Mouse (Mus musculus) forebrain, embryonic 16.5 days (tissue): ENCODE measurements around the gene Fstl4. TPM values are rescaled to one million over a fixed set of nuclear protein-coding genes. Genes with fewer than 3 reads are reported as not detected.

ENCODE experiments used
- ATAC-seq: fragments of 200-750 bp; cut with Nextera tagmentation; 2 replicates; pipeline ENCODE4 v1.8.0; 2017; ENCODE audit warnings: mild to moderate bottlenecking, moderate library complexity
- H3K27ac ChIP-seq: fragments of 300-500 bp; sonication (generic); 2 replicates; pipeline ENCODE4 v1.5.1; 2014; ENCODE audit warnings: low read length, control low read depth
- H3K27me3 ChIP-seq: fragments of 300-500 bp; sonication (generic); replicated peaks from 2 replicates; pipeline ENCODE4 v1.6.1; 2014; ENCODE audit warnings: low read length; ENCODE audit not compliant: control insufficient read depth, insufficient read depth
- H3K36me3 ChIP-seq: fragments of 300-500 bp; sonication (generic); 2 replicates; pipeline ENCODE4 v1.6.1; 2014; ENCODE audit not compliant: control insufficient read depth, insufficient read depth
- H3K4me1 ChIP-seq: fragments of 300-500 bp; sonication (generic); replicated peaks from 2 replicates; pipeline ENCODE4 v1.6.1; 2014; ENCODE audit warnings: low read length; ENCODE audit not compliant: control insufficient read depth, insufficient read depth
- H3K4me2 ChIP-seq: fragments of 300-500 bp; sonication (generic); 2 replicates; pipeline ENCODE4 v1.6.1; 2014; ENCODE audit warnings: mild to moderate bottlenecking, low read length, control low read depth
- H3K4me3 ChIP-seq: fragments of 300-500 bp; sonication (generic); replicated peaks from 2 replicates; pipeline ENCODE4 v1.5.1; 2014; ENCODE audit warnings: mild to moderate bottlenecking, low read length, control low read depth
- H3K9ac ChIP-seq: fragments of 300-500 bp; sonication (generic); replicated peaks from 2 replicates; pipeline ENCODE4 v1.6.1; 2014; ENCODE audit warnings: low read depth, low read length, control low read depth
- H3K9me3 ChIP-seq: fragments of 300-500 bp; sonication (generic); 2 replicates; pipeline ENCODE4 v1.6.1; 2016; ENCODE audit warnings: low read length; ENCODE audit not compliant: control insufficient read depth
- WGBS: fragments of 180-500 bp; shearing (Covaris S2); extraction: QIAGEN DNeasy Blood & Tissue Kit; methylation state at CpG from one replicate; pipeline ENCODE4 v1.1.7; 2014; 5-methylcytosine and 5-hydroxymethylcytosine counted together
- polyA plus RNA-seq: library from polyadenylated mRNA; unstranded; fragments of >200 nt; fragmentation: Nextera tagmentation; extraction: Ambion mirVana; gene quantifications from 2 replicates; pipeline ENCODE4 v1.2.1, GENCODE M21; 2015

The Fstl4 gene
- polyA plus RNA-seq, 1 experiment from 2014 or later: 6.4 TPM

DNA sequence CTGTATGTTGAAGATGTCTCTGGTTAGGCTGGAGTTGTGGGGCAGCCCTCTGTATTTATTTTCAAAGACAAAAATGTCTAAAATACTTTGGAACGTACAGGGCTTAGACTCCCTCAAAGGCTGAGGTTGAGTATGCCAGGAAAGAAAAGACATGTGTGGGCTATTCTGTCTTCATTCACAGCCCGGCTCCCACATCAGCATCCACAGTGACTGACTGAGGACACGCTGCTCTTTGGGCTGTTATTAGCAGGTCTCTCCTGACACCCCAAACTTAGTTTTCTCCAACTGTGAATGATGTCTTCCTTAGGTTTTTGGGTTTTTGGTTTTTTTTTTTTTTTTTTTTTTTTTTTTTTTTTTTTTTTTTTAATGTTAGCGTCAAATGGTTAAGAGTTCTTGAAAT lies 51.6 kb downstream of the Fstl4 start:
- Histone ChIP-seq H3K27ac (no peak overlapping the region), H3K9ac (no peak overlapping the region), H3K4me3 (no peak overlapping the region), H3K4me1 (no peaks in the 10 kb centered on the region), H3K36me3 (no peaks in the 10 kb centered on the region), H3K4me2 (no peak overlapping the region), H3K9me3 (no peaks in the 10 kb centered on the region), H3K27me3 (no peaks in the 10 kb centered on the region)
- ATAC-seq: no peak
- 75% methylated on average over 4 of the region's 4 CpGs for WGBS

- no peak overlapping the region for H3K4me3 ChIP-seq
- no peaks in the 10 kb centered on the region for H3K4me1 ChIP-seq
- WGBS: 7% methylated on average over 2 of the region's 2 CpGs
- H3K27me3 ChIP-seq: no peaks in the 10 kb centered on the region
- no peak for ATAC-seq
- H3K27ac ChIP-seq: no peak overlapping the region
- no peak overlapping the region for H3K9ac ChIP-seq
- H3K4me2 ChIP-seq: no peak overlapping the region
- H3K36me3 ChIP-seq: no peaks in the 10 kb centered on the region
- H3K9me3 ChIP-seq: no peaks in the 10 kb centered on the region
Measured at GRCm38 (mm10) chr11:52820336-52820905, 56.0 kb downstream of the Fstl4 start.

GRCm38 (mm10) chr11:52826591-52826990 lies 62.2 kb downstream of the Fstl4 start:
- Histone ChIP-seq H3K4me2 (no peak overlapping the region), H3K27ac (no peak overlapping the region), H3K9me3 (no peaks in the 10 kb centered on the region), H3K9ac (no peak overlapping the region), H3K27me3 (no peaks in the 10 kb centered on the region), H3K4me3 (no peak overlapping the region), H3K36me3 (no peaks in the 10 kb centered on the region), H3K4me1 (no peaks in the 10 kb centered on the region)
- WGBS: 91% methylated on average over 2 of the region's 2 CpGs
- no peak for ATAC-seq

GRCm38 (mm10) chr11:52831631-52832310 lies 67.3 kb downstream of the Fstl4 start:
- no peak overlapping the region for H3K27ac ChIP-seq
- no peak overlapping the region for H3K4me2 ChIP-seq
- no peaks in the 10 kb centered on the region for H3K36me3 ChIP-seq
- no peaks in the 10 kb centered on the region for H3K9me3 ChIP-seq
- no peak overlapping the region for H3K4me3 ChIP-seq
- WGBS: 30% methylated on average over 12 of the region's 12 CpGs
- no peaks in the 10 kb centered on the region for H3K4me1 ChIP-seq
- ATAC-seq: no peak
- H3K9ac ChIP-seq: no peak overlapping the region
- H3K27me3 ChIP-seq: no peaks in the 10 kb centered on the region

GRCm38 (mm10) chr11:52832311-52832675 lies 67.9 kb downstream of the Fstl4 start:
- 81% methylated on average over 1 of the region's 1 CpGs for WGBS

GRCm38 (mm10) chr11:52848691-52849090 lies 84.3 kb downstream of the Fstl4 start:
- H3K4me2 ChIP-seq: no peak overlapping the region
- H3K36me3 ChIP-seq: no peaks in the 10 kb centered on the region
- H3K9me3 ChIP-seq: no peaks in the 10 kb centered on the region
- WGBS: 83% methylated on average over 2 of the region's 2 CpGs
- no peak overlapping the region for H3K9ac ChIP-seq
- H3K27ac ChIP-seq: no peak overlapping the region
- ATAC-seq: no peak
- no peaks in the 10 kb centered on the region for H3K4me1 ChIP-seq
- H3K4me3 ChIP-seq: no peak overlapping the region
- H3K27me3 ChIP-seq: no peaks in the 10 kb centered on the region

More at GRCm38 (mm10) chr11:52832311-52832675, 67.9 kb downstream of the Fstl4 start:
- no peak for ATAC-seq
- H3K4me2 ChIP-seq: no peak overlapping the region
- H3K27me3 ChIP-seq: no peaks in the 10 kb centered on the region
- no peak overlapping the region for H3K4me3 ChIP-seq
- H3K36me3 ChIP-seq: no peaks in the 10 kb centered on the region
- H3K9me3 ChIP-seq: no peaks in the 10 kb centered on the region
- no peak overlapping the region for H3K9ac ChIP-seq
- no peak overlapping the region for H3K27ac ChIP-seq
- no peaks in the 10 kb centered on the region for H3K4me1 ChIP-seq

GRCm38 (mm10) chr11:52850071-52850470 lies 85.6 kb downstream of the Fstl4 start:
- H3K27me3 ChIP-seq: no peaks in the 10 kb centered on the region
- H3K9me3 ChIP-seq: no peaks in the 10 kb centered on the region
- H3K4me2 ChIP-seq: no peak overlapping the region
- H3K4me1 ChIP-seq: no peaks in the 10 kb centered on the region
- no peak for ATAC-seq
- no peak overlapping the region for H3K9ac ChIP-seq
- 87% methylated on average over 3 of the region's 3 CpGs for WGBS
- H3K27ac ChIP-seq: no peak overlapping the region
- H3K4me3 ChIP-seq: no peak overlapping the region
- no peaks in the 10 kb centered on the region for H3K36me3 ChIP-seq

DNA sequence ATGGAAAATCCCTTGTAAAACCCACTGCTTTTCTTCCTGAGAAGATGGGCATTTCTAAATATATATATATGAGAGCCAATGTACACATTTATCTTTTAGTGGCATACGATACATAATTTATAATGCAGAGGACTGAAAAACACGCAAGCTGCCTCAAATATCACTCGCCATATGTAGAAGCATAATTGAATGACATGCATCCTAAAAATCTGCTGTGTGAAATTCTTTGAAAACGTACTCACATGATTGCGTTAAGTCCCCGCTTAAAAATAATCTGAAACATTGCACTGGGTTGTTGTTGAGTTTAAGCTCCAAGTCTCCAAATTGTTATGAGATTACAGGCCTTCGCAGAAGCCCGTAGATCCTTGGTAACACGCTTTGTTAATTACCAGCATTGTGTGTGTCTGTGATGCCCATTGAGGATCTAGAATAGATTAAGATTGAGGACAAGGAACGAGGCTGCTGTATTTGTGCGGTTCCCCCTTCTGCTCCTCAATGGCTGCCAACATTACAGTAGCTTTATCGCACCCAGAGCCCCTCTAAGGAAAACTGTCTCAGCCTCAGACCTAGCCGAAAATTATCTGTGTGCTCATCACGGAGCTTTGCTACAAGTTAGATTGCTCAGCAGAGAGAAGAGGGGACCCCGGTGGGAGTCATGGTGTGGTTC lies 108.5 kb downstream of the Fstl4 start:
- no peaks in the 10 kb centered on the region for H3K36me3 ChIP-seq
- H3K4me2 ChIP-seq: no peak overlapping the region
- WGBS: 66% methylated on average over 15 of the region's 15 CpGs
- H3K9me3 ChIP-seq: 0 out of 2 replicates have a peak, but pooled peaks cover 2% of the 10 kb centered on the region
- H3K4me3 ChIP-seq: no peak overlapping the region
- H3K27me3 ChIP-seq: no peaks in the 10 kb centered on the region
- ATAC-seq: peak; percentile 69
- H3K27ac ChIP-seq: peak overlapping the region; percentile 52
- peaks cover 3% of the 10 kb centered on the region; the same call in 1 of the 2 replicates for H3K4me1 ChIP-seq
- H3K9ac ChIP-seq: no peak overlapping the region

DNA sequence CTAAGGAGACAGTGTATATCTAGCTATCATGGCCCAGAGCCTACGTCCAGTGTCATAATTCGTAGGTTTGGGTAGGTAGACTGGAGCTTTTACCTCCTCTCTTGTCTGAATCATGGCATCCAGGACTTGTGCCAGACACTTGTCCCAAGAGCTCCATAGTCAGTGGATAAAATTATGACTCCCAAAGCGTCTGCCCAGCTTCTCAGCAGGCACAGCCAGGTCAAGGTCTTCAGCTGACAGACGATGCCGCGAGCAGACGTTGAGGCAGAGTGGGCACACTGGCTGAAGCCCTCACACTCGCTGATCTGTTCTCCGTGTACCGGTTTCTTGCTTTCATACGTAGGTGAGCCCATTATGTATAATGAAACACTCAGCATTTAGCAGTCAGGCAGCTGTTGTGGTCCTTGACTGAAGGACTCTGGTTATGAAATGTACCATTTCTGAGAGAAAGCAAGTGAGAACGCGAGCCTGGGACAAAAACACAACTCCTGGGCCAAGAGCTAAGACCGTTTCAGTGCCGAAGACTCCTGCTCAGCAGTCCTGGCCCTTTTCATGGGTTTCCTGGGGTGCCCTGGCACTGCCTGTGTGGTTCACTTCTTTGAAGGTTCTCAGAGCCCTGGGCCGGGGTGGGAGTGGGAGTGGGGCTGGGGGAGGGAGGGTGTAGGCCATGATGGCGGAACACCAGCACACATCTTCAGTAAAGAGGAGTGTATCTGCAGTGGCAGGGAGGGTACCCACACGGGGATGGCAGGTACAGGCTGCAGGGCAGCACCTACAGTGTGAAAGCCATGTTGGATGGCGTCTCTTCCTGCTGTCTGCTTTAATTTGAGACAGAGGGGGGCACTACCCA lies 111.7 kb downstream of the Fstl4 start:
- no peak overlapping the region for H3K27ac ChIP-seq
- ATAC-seq: no peak
- H3K9ac ChIP-seq: no peak overlapping the region
- H3K36me3 ChIP-seq: no peaks in the 10 kb centered on the region
- H3K4me2 ChIP-seq: no peak overlapping the region
- H3K4me1 ChIP-seq: peaks cover 3% of the 10 kb centered on the region; the same call in 1 of the 2 replicates
- H3K4me3 ChIP-seq: no peak overlapping the region
- WGBS: 93% methylated on average over 19 of the region's 19 CpGs
- no peaks in the 10 kb centered on the region for H3K9me3 ChIP-seq
- H3K27me3 ChIP-seq: no peaks in the 10 kb centered on the region
